Mouse (Mus musculus): ENCODE data around the gene Ctbs.

Ctbs gene

GRCm38 (mm10) chr3:146499431-146500002, 49.9 kb downstream of the Ctbs start, which contains the start of the genes Spata1 and Gng5:
Gene Spata1 (minus strand): TSS chr3:146499753.
Gene Gng5 (plus strand): TSS chr3:146499807.
- no peak for DNase-seq

GRCm38 (mm10) chr3:146500003-146500809, 50.6 kb downstream of the Ctbs start:
- DNase-seq, result no peak

- no peak for DNase-seq
These were observed 51.2 kb downstream of the Ctbs start for GRCm38 (mm10) chr3:146500810-146501201.

- DNase-seq, result no peak
These were observed 52.1 kb downstream of the Ctbs start for GRCm38 (mm10) chr3:146501601-146502123.

- DNase-seq, result no peak
These were observed 57.1 kb downstream of the Ctbs start for GRCm38 (mm10) chr3:146506711-146507110.

Data from cerebellum, adult 9-10 months (tissue).